Mouse (Mus musculus): ENCODE results near the gene Tsnax.
A peak's percentile ranks its signal among the peaks of the same experiment; 100 is the strongest.

Tsnax gene

GRCm38 (mm10) chr8:125043394-125043793, 30.6 kb downstream of the Tsnax start:
- DNase-seq (ENCODE audit: low read depth), result no peak

GRCm38 (mm10) chr8:125043935-125044334, 31.1 kb downstream of the Tsnax start:
- no peak for DNase-seq (ENCODE audit: low read depth)

- DNase-seq (ENCODE audit: low read depth), result no peak
Observed at GRCm38 (mm10) chr8:125045760-125046159, 33.0 kb downstream of the Tsnax start.

GRCm38 (mm10) chr8:125049051-125049750, 36.4 kb downstream of the Tsnax start:
- no peak for DNase-seq (ENCODE audit: low read depth)

- DNase-seq (ENCODE audit: low read depth), result no peak
Observed at GRCm38 (mm10) chr8:125049826-125050225, 37.0 kb downstream of the Tsnax start.

DNA sequence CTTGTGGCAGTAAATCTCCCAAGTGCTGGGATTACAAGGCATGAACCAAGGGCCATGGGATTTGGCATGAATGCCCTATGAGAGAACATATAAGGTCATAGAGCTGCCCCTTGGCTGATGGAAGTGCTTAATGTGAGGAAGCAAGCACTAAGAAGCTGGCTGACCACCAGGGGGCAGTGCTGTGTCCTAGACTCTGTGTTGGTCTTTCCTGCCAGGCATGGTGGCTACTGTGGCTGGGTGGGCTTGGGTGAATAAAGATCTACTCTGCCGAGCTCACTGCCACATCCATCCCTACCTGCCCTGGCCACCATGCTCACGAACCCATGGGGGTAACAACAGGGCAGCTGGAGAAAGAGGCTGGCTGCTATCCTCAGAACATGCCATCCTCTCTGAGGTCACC, 39.2 kb downstream of the Tsnax start:
- peak; percentile 84 for DNase-seq (ENCODE audit: low read depth)

GRCm38 (mm10) chr8:125053505-125054435, 41.0 kb downstream of the Tsnax start, which contains the start of gene Disc1:
Disc1 (plus strand) TSS chr8:125054195.
- DNase-seq (ENCODE audit: low read depth), result peak; percentile 39

DNA sequence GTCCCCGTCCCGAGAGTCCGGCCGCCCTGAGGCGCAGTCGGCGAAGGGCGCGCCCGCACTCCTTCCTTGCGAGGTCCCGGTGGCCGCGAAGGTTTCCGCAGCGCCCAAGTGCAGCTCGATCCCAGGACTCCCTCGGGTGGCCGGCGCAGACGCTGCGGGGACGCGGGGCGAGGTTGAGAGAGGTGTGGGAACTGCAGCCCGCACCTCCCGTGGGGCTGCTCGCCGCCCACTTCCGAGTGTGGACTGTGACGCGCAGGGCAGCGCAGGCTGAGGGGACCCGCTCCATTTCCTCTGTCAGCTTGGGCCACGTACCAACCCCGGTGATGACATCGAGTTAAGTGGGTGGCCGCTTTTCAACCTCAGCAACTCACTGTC, 41.6 kb downstream of the Tsnax start:
- peak; percentile 75 for DNase-seq (ENCODE audit: low read depth)

DNA sequence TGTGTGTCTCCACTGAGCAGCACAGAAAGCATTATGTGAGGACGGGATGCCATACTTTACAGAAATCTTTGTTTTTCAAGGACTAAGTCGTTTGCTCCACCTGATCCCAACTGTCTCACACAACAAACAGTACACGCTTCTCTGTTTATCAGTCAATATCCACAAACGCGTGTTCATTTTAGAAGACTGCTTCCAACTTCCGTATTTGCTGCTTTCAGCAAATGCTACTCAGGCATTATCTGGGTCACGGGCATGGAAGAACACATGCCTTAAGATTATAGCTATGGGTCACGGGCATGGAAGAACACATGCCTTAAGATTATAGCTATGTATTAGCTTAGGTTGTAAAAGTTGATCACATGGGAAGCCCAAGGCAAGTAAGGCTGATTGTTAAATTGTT, 48.1 kb downstream of the Tsnax start:
- DNase-seq (ENCODE audit: low read depth), result no peak

- DNase-seq (ENCODE audit: low read depth), result no peak
Observed at GRCm38 (mm10) chr8:125065596-125065995, 52.8 kb downstream of the Tsnax start.

DNA sequence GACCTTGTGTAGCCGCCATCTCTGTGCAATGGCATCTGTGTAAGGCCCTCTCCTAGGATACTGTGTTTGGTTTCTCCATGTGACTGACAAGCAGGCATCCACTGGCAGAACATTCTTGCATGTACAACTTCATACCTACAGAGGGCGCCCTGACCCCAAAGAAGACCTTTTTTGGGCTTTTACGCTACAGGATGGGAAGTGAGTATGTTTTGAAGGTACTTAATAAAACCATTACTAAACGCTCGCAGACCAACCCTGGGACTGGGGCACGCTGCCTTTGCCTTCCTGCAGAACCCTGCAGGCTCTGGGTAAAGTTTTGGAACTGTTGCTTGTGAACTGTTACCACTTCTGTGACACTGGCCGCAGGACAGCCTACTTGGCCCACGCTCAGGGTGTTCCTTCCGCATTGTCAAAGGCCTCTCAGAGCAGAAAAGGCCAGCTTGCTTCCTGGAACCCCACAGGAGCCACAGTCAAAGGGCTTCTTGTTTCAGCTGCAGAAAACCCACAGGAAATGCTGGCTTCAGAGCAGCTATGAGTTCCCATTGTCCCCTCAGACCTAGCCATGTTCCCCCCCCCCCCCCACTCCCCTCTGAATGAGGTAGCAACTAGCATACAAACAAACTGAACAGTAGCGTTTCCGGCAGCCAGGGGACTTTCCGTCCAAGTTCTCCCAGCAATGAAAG, 54.3 kb downstream of the Tsnax start:
- DNase-seq (ENCODE audit: low read depth), result peak; percentile 91

- DNase-seq (ENCODE audit: low read depth), result no peak
Observed at GRCm38 (mm10) chr8:125067596-125067960, 54.8 kb downstream of the Tsnax start.

DNA sequence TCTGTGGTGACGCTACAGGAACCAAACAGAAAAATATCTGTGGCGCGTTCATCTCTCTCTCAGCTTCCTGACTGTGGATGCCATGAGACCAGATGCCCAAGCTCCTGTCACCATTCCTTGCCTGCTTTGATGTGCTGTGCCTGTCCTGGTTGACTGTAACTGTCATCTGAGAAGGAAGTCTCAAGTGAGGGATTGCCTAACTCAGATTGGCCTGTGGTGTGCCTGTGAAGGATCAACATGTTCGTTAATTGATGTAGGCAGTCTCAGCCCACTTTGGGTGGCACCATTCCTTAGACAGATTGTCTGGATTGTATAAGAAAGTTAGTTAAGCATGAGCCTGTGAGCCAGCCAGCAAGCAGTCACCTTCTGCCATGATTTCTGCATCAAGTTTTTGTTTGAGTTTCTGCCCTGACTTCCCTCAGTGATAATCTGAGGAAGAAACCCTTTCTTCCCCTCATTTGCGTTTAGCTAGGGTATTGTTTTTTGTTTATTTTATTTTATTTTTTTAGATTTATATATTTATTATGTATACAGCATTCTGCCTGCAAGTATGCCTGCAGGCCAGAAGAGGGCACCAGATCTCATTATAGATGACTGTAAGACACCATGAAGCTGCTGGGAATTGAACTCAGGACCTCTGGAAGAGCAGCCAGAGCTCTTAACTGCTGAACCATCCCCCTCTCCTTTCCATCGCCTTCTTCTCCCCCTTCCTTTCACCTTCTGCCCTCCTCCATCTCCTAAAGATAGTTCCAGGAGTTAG, 55.5 kb downstream of the Tsnax start:
- DNase-seq (ENCODE audit: low read depth), result peak; percentile 55

GRCm38 (mm10) chr8:125069304-125069703, 56.5 kb downstream of the Tsnax start:
- no peak for DNase-seq (ENCODE audit: low read depth)

- no peak for DNase-seq (ENCODE audit: low read depth)
Observed at GRCm38 (mm10) chr8:125069733-125070132, 56.9 kb downstream of the Tsnax start.

GRCm38 (mm10) chr8:125074141-125074540, 61.3 kb downstream of the Tsnax start:
- no peak for DNase-seq (ENCODE audit: low read depth)

GRCm38 (mm10) chr8:125074581-125074980, 61.8 kb downstream of the Tsnax start:
- no peak for DNase-seq (ENCODE audit: low read depth)

DNA sequence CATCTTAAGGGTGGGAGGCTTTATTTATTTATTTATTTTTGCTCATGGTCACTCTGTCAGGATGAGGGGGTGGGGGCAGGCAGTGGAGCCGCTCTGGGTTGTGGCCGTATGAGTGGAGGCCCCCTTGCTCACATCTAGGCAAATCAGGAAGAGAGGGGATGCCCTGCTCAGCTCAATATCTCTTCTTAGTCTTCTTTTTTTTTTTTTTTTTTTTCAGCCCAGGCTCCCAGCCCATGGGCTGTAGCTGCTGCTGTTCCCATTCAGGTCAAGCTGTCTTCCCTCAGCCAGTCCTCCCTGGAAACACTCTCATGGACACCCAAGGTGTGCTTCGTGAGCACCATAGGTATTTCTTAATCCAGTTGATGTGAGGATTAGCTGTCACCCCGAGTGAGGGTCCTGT, 62.6 kb downstream of the Tsnax start:
- DNase-seq (ENCODE audit: low read depth), result no peak

DNA sequence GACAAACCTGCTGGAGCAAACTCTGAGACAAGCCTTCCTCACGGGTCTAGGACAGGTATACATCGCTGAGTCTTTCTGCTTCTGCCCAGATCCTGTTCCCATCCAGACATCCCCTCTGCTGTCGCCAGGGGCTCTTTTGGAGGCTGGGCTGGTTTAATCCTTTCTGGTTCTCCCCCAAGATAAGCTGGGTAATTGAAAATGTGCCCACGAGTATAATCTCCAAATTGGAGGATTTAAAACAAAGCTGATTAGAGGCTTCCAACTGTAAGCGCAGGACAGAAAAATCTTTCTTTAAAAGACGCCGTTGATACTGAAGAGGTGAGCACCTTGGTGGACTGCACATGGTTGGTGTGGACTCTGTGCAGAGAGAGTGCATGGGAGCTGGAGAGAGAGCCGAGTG, 64.5 kb downstream of the Tsnax start:
- no peak for DNase-seq (ENCODE audit: low read depth)

GRCm38 (mm10) chr8:125078771-125079384, 66.1 kb downstream of the Tsnax start:
- no peak for DNase-seq (ENCODE audit: low read depth)

Measured in induced T-regulatory cell, adult 2 months (primary cell).